Mouse (Mus musculus) midbrain, embryonic 13.5 days (tissue): Measurements from ENCODE around the gene C1qtnf5. TPM values are rescaled to one million over a fixed set of nuclear protein-coding genes. Genes with fewer than 3 reads are reported as not detected.

Experiments
- ATAC-seq: fragments of 200-750 bp; cut with Nextera tagmentation; 2 replicates; pipeline ENCODE4 v1.8.0; 2017; ENCODE audit warnings: mild to moderate bottlenecking, moderate TSS enrichment, moderate library complexity
- H3K27ac ChIP-seq: fragments of 300-500 bp; sonication (generic); 2 replicates; pipeline ENCODE4 v1.5.1; 2015; ENCODE audit warnings: inconsistent platforms, mild to moderate bottlenecking, moderate library complexity
- H3K27me3 ChIP-seq: fragments of 300-500 bp; sonication (generic); 2 replicates; pipeline ENCODE4 v1.6.1; 2015; ENCODE audit warnings: mild to moderate bottlenecking, inconsistent platforms
- H3K36me3 ChIP-seq: fragments of 300-500 bp; sonication (generic); 2 replicates; pipeline ENCODE4 v1.6.1; 2015; ENCODE audit warnings: mild to moderate bottlenecking, inconsistent platforms
- H3K4me1 ChIP-seq: fragments of 300-500 bp; sonication (generic); replicated peaks from 2 replicates; pipeline ENCODE4 v1.6.1; 2015; ENCODE audit warnings: inconsistent platforms
- H3K4me2 ChIP-seq: fragments of 300-500 bp; sonication (generic); replicated peaks from 2 replicates; pipeline ENCODE4 v1.6.1; 2015; ENCODE audit warnings: moderate library complexity, mild to moderate bottlenecking, inconsistent platforms
- H3K4me3 ChIP-seq: fragments of 300-500 bp; sonication (generic); replicated peaks from 2 replicates; pipeline ENCODE4 v1.5.1; 2015; ENCODE audit warnings: mild to moderate bottlenecking, inconsistent platforms
- H3K9ac ChIP-seq: fragments of 300-500 bp; sonication (generic); replicated peaks from 2 replicates; pipeline ENCODE4 v1.6.1; 2015; ENCODE audit warnings: mild to moderate bottlenecking, inconsistent platforms
- H3K9me3 ChIP-seq: fragments of 300-500 bp; sonication (generic); 2 replicates; pipeline ENCODE4 v1.6.1; 2016; ENCODE audit warnings: mild to moderate bottlenecking, inconsistent platforms
- WGBS: fragments of 180-500 bp; shearing (Covaris S2); methylation state at CpG from one replicate; pipeline ENCODE4 v1.1.7; 2015; 5-methylcytosine and 5-hydroxymethylcytosine counted together
- polyA plus RNA-seq: library from polyadenylated mRNA; unstranded; fragments of >200 nt; fragmentation: Nextera tagmentation; extraction: Ambion mirVana; gene quantifications from 2 replicates; pipeline ENCODE4 v1.2.1, GENCODE M21; 2015

Gene C1qtnf5
- polyA plus RNA-seq, 1 experiment from 2014 or later, result 2.5 TPM

GRCm38 (mm10) chr9:44126746-44127145 lies 19.7 kb downstream of the C1qtnf5 start:
- Histone ChIP-seq H3K4me2 (no peak overlapping the region), H3K4me3 (no peak overlapping the region), H3K36me3 (no peaks in the 10 kb centered on the region), H3K27me3 (peaks cover 16% of the 10 kb centered on the region), H3K27ac (no peak overlapping the region), H3K4me1 (peaks cover 22% of the 10 kb centered on the region), H3K9me3 (no peaks in the 10 kb centered on the region), H3K9ac (no peak overlapping the region)
- no peak for ATAC-seq
- WGBS, result 90% methylated on average over 3 of the region's 3 CpGs

DNA sequence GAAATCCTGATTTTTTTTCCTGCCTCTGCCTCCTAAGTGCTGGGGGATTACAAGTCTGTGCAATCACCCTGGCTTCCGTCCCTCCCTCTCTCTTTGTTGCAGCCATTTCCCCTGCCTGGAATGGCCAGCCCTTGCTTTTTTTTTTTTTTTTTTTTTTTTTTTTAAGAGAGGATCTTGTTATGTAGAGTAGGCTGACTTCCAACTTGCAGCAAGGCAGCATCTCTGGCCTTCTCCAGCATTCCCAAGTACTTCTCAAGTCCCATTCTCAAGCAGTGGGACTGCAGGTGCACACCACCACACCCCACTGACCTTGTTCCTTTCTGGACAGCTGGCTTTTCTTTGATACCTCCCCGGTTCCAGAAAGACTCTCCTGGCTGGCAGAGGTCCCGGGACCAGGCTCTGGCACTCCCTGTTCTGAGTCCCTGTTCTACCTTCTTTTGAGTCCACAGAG lies 20.3 kb downstream of the C1qtnf5 start:
- Histone ChIP-seq H3K27me3 (peaks cover 23% of the 10 kb centered on the region), H3K4me1 (peaks cover 22% of the 10 kb centered on the region), H3K4me2 (no peak overlapping the region), H3K4me3 (no peak overlapping the region), H3K27ac (no peak overlapping the region), H3K9me3 (no peaks in the 10 kb centered on the region), H3K36me3 (no peaks in the 10 kb centered on the region), H3K9ac (no peak overlapping the region)
- no peak for ATAC-seq
- WGBS, result 49% methylated on average over 3 of the region's 3 CpGs

DNA sequence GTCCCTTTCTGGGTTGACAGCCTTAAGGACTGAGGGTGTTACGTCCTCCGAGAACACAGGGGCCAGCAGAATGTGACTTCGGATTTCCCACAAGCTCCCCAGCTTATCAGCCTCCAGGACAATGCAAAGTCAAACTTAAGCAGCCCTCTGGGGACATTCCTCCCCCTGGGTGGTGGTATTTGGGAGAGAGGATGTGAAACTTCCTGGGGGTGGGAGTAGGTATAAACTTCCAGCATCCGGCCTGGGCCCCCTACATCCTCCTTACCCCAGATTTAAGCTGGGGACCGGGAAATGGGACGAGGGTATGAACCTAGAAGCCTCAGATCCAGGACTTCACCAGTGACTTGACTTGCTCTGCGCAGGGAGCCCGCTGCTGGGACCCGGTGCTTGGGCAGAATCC lies 22.6 kb downstream of the C1qtnf5 start:
- 7% methylated on average over 9 of the region's 9 CpGs for WGBS
- Histone ChIP-seq H3K4me2 (peak overlapping the region; percentile 66), H3K36me3 (no peaks in the 10 kb centered on the region), H3K4me3 (peak overlapping the region; percentile 36), H3K9ac (peak overlapping the region; percentile 66), H3K27me3 (peaks cover 45% of the 10 kb centered on the region), H3K9me3 (no peaks in the 10 kb centered on the region), H3K4me1 (peaks cover 38% of the 10 kb centered on the region), H3K27ac (peak overlapping the region; percentile 53; the same call in 1 of the 2 replicates)
- no peak for ATAC-seq

DNA sequence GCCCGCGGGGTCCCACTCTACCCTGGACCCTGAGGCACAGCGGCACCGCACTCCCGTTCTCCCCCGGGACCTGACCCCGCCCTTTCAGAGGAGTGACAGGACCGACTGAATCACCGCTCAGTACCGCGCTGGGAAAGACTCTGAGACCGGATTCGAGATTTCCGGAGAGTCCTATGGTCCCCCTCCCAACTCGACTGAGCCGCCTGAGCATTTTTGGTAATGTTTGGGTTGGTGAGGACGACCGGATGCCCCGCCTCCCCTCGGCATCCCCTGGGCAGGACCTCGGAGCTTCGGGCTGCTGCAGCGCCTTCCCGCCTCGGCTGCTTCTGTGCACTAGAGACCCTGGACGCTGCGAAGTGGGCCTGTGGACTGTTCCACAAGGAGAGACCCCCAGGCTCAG lies 23.0 kb downstream of the C1qtnf5 start:
- peak overlapping the region; percentile 36 for H3K4me3 ChIP-seq
- H3K9me3 ChIP-seq, result no peaks in the 10 kb centered on the region
- ATAC-seq, result peak; percentile 22
- H3K27ac ChIP-seq, result peak overlapping the region; percentile 53; the same call in 1 of the 2 replicates
- peak overlapping the region; percentile 66 for H3K4me2 ChIP-seq
- H3K9ac ChIP-seq, result peak overlapping the region; percentile 66
- peaks cover 42% of the 10 kb centered on the region for H3K4me1 ChIP-seq
- no peaks in the 10 kb centered on the region for H3K36me3 ChIP-seq
- WGBS, result under 1% methylated on average over 27 of the region's 27 CpGs
- peaks cover 49% of the 10 kb centered on the region for H3K27me3 ChIP-seq

DNA sequence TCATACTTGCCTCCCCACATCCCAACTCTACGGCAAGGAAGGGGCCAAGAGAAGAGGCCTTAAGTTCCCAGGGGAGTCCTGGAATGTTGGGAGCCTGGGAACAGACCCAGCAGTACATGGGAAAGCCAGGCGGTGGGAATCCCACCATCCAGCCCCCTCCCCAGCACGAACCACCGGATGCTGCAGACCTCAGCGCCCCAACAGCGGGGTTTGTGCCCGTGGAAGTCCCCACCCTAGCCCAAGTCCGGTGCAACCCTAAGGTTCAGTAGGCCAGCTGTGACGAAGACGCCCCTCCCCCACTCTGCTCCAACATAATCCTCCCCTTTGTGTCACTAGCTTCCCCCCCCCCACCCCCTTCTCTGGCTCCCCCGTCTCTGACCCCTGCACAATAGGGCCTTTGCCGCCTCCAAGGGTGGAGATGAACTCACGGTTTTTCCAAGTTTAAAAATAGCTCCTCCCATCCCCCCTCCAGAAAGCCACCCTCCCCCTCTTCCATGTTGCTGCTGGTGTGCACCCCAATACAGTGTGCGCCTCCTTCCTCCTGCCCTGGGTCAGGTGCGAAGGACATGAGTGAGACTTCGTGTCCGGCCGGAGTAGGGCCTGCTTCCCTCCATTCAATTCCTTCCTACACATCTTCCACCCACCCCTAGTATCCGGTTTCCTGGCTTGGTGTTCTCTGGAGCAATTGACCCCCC lies 23.7 kb downstream of the C1qtnf5 start:
- Histone ChIP-seq H3K9ac (peak overlapping the region; percentile 66; the same call in 1 of the 2 replicates), H3K4me2 (peak overlapping the region; percentile 66), H3K9me3 (no peaks in the 10 kb centered on the region), H3K4me1 (peaks cover 49% of the 10 kb centered on the region), H3K36me3 (no peaks in the 10 kb centered on the region), H3K27me3 (peaks cover 56% of the 10 kb centered on the region), H3K27ac (peak overlapping the region; percentile 9; the same call in 1 of the 2 replicates), H3K4me3 (peak overlapping the region; percentile 36; the same call in 1 of the 2 replicates)
- WGBS, result 10% methylated on average over 19 of the region's 19 CpGs
- ATAC-seq, result peak; percentile 34

GRCm38 (mm10) chr9:44131276-44131590 lies 24.2 kb downstream of the C1qtnf5 start:
- Histone ChIP-seq H3K36me3 (no peaks in the 10 kb centered on the region), H3K27ac (peak overlapping the region; percentile 56; the same call in 1 of the 2 replicates), H3K4me2 (no peak overlapping the region), H3K27me3 (peaks cover 61% of the 10 kb centered on the region), H3K4me3 (no peak overlapping the region), H3K9me3 (no peaks in the 10 kb centered on the region), H3K4me1 (peaks cover 52% of the 10 kb centered on the region), H3K9ac (no peak overlapping the region)
- WGBS, result 35% methylated on average over 7 of the region's 7 CpGs
- no peak for ATAC-seq

GRCm38 (mm10) chr9:44132200-44132599 lies 25.2 kb downstream of the C1qtnf5 start:
- H3K9me3 ChIP-seq, result no peaks in the 10 kb centered on the region
- H3K4me3 ChIP-seq, result no peak overlapping the region
- H3K27me3 ChIP-seq, result peaks cover 71% of the 10 kb centered on the region
- 64% methylated on average over 5 of the region's 5 CpGs for whole genome bisulfite sequencing
- H3K27ac ChIP-seq, result no peak overlapping the region
- no peak overlapping the region for H3K9ac ChIP-seq
- peaks cover 51% of the 10 kb centered on the region for H3K4me1 ChIP-seq
- H3K36me3 ChIP-seq, result no peaks in the 10 kb centered on the region
- H3K4me2 ChIP-seq, result no peak overlapping the region
- ATAC-seq, result no peak

DNA sequence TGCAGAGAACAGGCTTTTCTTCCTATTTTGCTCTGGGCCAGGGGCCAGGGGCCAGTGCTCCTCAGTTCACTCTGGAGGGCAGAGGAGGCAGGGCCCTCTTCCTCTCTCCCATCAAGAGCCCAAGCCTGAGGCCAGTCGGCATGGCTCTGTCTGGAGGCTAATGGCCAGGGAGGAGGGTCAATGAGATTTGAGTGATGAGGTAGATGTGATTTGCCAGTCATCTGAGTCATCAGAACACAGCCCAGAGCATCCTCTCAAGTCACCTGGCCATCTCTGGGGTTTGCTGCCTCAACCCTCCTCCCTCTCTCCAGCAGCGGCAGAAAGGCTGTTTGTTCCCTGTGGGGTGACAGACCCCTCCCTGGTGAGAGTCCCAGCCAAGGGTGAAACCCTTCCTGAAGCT lies 26.2 kb downstream of the C1qtnf5 start:
- Histone ChIP-seq H3K27me3 (peaks cover 72% of the 10 kb centered on the region), H3K4me3 (no peak overlapping the region)
- no peak for ATAC-seq

GRCm38 (mm10) chr9:44134101-44134850 lies 27.2 kb downstream of the C1qtnf5 start, which contains the start of gene Mcam:
TSS of gene Mcam (plus strand) at chr9:44134469.
- peaks cover 67% of the 10 kb centered on the region for H3K27me3 ChIP-seq
- peaks cover 51% of the 10 kb centered on the region for H3K4me1 ChIP-seq
- H3K4me3 ChIP-seq, result peak within 1 kb of the TSS; percentile 46
- H3K9ac ChIP-seq, result peak within 1 kb of the TSS; percentile 65
- H3K27ac ChIP-seq, result no peak within 1 kb of the TSS
- peak within 1 kb of the TSS; percentile 85 for H3K4me2 ChIP-seq
- ATAC-seq, result peak; percentile 38
- H3K36me3 ChIP-seq, result 0 out of 2 replicates have a peak, but pooled peaks cover under 1% of the 10 kb centered on the region
- WGBS, result 2% methylated on average over 42 of the region's 55 CpGs
- H3K9me3 ChIP-seq, result no peaks in the 10 kb centered on the region

More for the DNA sequence above, 26.2 kb downstream of the C1qtnf5 start:
- Histone ChIP-seq H3K27ac (no peak overlapping the region), H3K9ac (no peak overlapping the region), H3K4me1 (peaks cover 51% of the 10 kb centered on the region), H3K4me2 (0 out of 2 replicates have a peak overlapping the region, but pooled peaks have one; percentile 85), H3K36me3 (no peaks in the 10 kb centered on the region), H3K9me3 (no peaks in the 10 kb centered on the region)
- WGBS, result 11% methylated on average over 2 of the region's 2 CpGs

DNA sequence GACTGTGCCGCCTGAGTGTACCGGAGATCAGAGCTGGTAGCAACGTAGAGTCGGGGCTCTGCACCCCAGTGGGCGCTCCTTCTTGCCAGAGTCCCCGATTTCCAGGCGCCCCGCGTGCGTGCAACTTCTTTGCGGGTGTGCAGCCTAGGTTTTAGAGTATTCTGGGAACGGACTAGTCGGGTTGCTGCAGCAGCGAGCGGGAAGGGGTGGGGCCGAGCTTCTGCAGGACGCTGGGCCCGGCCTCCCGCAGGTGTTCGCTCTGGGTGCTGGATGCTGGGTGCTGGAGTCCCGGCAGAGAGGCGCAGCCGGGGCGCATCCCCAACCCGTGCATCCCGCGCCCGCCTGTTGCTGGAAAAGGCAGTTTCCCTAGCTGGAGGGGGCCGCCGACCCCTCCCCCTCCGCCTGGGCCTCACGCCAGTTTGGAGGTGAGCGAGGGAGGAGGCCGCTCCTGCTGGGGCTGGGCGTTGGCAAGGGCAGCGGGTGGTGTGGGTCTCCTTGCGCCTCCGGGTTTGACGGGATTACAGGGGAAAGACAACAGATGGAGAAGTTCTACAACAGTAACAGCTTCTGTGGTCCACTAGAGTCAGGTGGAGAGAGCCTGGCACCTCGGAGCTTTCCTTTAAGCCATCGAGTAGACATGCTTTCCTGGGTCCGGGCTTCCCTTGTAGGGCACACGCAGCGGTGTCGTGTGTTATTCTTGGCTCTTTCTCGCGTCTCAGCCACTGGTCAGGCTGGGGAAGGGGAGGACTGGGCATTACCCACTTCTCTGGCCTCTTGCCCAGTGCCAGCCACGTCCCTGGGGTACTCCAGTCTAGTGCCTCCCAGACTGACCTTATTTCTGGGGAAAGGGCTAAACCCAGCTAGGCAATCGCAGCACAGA lies 28.0 kb downstream of the C1qtnf5 start:
- peak overlapping the region; percentile 46 for H3K4me3 ChIP-seq
- WGBS, result 2% methylated on average over 49 of the region's 49 CpGs
- peak overlapping the region; percentile 85 for H3K4me2 ChIP-seq
- H3K27me3 ChIP-seq, result peaks cover 64% of the 10 kb centered on the region
- no peaks in the 10 kb centered on the region for H3K9me3 ChIP-seq
- 0 out of 2 replicates have a peak, but pooled peaks cover 2% of the 10 kb centered on the region for H3K36me3 ChIP-seq
- peak; percentile 32 for ATAC-seq
- H3K27ac ChIP-seq, result no peak overlapping the region
- H3K4me1 ChIP-seq, result peaks cover 44% of the 10 kb centered on the region
- peak overlapping the region; percentile 65 for H3K9ac ChIP-seq

- Histone ChIP-seq H3K27me3 (peaks cover 64% of the 10 kb centered on the region), H3K4me2 (peak overlapping the region; percentile 85), H3K9ac (peak overlapping the region; percentile 65), H3K4me1 (peaks cover 36% of the 10 kb centered on the region), H3K4me3 (peak overlapping the region; percentile 46), H3K9me3 (no peaks in the 10 kb centered on the region), H3K36me3 (0 out of 2 replicates have a peak, but pooled peaks cover 10% of the 10 kb centered on the region), H3K27ac (no peak overlapping the region)
- no peak for ATAC-seq
- WGBS, result 60% methylated on average over 7 of the region's 7 CpGs
Observed at GRCm38 (mm10) chr9:44135731-44136411, 28.8 kb downstream of the C1qtnf5 start.
